Mouse (Mus musculus) C2C12 (cell line): ENCODE measurements around the gene Jpt2. TPM values are rescaled to one million over a fixed set of nuclear protein-coding genes. Genes with fewer than 3 reads are reported as not detected.

Experiments
- H3K27me3 ChIP-seq: one replicate; pipeline ENCODE4 v1.6.1; 2011; ENCODE audit not compliant: control insufficient read depth, insufficient read depth, insufficient read length
- H3K36me3 ChIP-seq: one replicate; pipeline ENCODE4 v1.6.1; 2011; ENCODE audit not compliant: control insufficient read depth, insufficient read depth
- H3K4me3 ChIP-seq: one replicate; pipeline ENCODE4 v1.5.1; 2011; ENCODE audit warnings: mild to moderate bottlenecking, control low read depth; ENCODE audit not compliant: poor library complexity, insufficient read depth, severe bottlenecking
- H3K79me2 ChIP-seq: one replicate; pipeline ENCODE4 v1.6.1; 2011; ENCODE audit not compliant: control insufficient read depth, insufficient read depth
- H3K79me3 ChIP-seq: one replicate; pipeline ENCODE4 v1.6.1; 2011; ENCODE audit warnings: low read depth, control low read depth
- H3ac ChIP-seq: one replicate; pipeline ENCODE3; 2011; ENCODE audit warnings: low read depth; ENCODE audit not compliant: control insufficient read depth, insufficient read length
- CEBPB ChIP-seq: IDR thresholded peaks from one replicate; pipeline ENCODE4 v1.6.1; 2011; ENCODE audit warnings: low read depth, mild to moderate bottlenecking, control low read depth, moderate library complexity
- CTCF ChIP-seq: IDR thresholded peaks from one replicate; pipeline ENCODE4 v1.5.1; 2011; ENCODE audit not compliant: control insufficient read depth, insufficient read depth, insufficient read length
- FOSL1 ChIP-seq: IDR thresholded peaks from one replicate; pipeline ENCODE4 v1.8.0; 2011; ENCODE audit warnings: mild to moderate bottlenecking, low read length; ENCODE audit not compliant: poor library complexity, insufficient read depth, severe bottlenecking
- MAX ChIP-seq: IDR thresholded peaks from one replicate; pipeline ENCODE4 v1.6.1; 2011; ENCODE audit warnings: mild to moderate bottlenecking, control low read depth
- MYOD1 ChIP-seq: IDR thresholded peaks from one replicate; pipeline ENCODE4 v1.6.1; 2011; ENCODE audit warnings: low read depth; ENCODE audit not compliant: control insufficient read depth, insufficient read length
- MYOG ChIP-seq: IDR thresholded peaks from one replicate; pipeline ENCODE4 v1.6.1; 2011; ENCODE audit not compliant: control insufficient read depth, insufficient read length; ENCODE audit errors: extremely low read depth
- USF1 ChIP-seq: IDR thresholded peaks from one replicate; pipeline ENCODE4 v1.6.1; 2011; ENCODE audit warnings: low read depth, mild to moderate bottlenecking, control low read depth, moderate library complexity
- polyA plus RNA-seq: library from polyadenylated mRNA; unstranded; fragments of >200 nt; fragmentation: generic; extraction: Trizol; gene quantifications from one replicate; pipeline ENCODE4 v1.2.1, GENCODE M21; 2012; ENCODE audit warnings: missing spikeins

The Jpt2 gene
- polyA plus RNA-seq, 1 experiment, result 57.4 TPM

DNA sequence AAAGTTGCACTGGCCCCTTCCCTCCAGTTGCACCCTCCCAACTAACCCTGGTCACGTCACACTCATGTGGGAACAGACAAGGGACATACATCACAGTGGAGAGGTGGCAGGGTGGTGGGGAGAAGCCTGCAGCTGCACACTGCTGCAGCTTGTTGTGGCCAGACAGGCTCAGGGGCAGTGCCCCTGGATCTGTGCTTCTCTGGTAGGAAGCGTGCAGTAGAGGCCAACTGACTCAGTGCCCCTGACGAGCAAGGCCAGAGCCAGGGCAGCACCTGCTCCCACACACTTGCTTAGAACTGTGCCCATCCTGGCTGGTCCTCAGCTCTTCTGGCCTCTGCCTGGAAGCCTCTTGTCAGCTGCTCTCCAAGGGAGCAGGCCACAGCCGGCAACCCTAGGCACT is 62.9 kb downstream of the Jpt2 start:
- no peak overlapping the region for H3K4me3 ChIP-seq
- H3ac ChIP-seq, result no peak overlapping the region
- H3K36me3 ChIP-seq, result peaks cover 59% of the 10 kb centered on the region
- no peak for TF ChIP-seq MAX
- no peak for TF ChIP-seq CEBPB
- TF ChIP-seq FOSL1, result no peak
- TF ChIP-seq USF1, result no peak
- TF ChIP-seq MYOD1, result no peak
- no peak for TF ChIP-seq CTCF
- TF ChIP-seq MYOG, result no peak
- H3K79me2 ChIP-seq, result peaks cover 41% of the 10 kb centered on the region
- H3K27me3 ChIP-seq, result no peaks in the 10 kb centered on the region
- peaks cover 12% of the 10 kb centered on the region for H3K79me3 ChIP-seq

GRCm38 (mm10) chr17:24896993-24897269 is 63.6 kb downstream of the Jpt2 start:
- Histone ChIP-seq H3K36me3 (peaks cover 58% of the 10 kb centered on the region), H3K4me3 (peak overlapping the region; percentile 89)

GRCm38 (mm10) chr17:24896241-24896992 is 64.1 kb downstream of the Jpt2 start, which contains the start of gene Nme3:
Nme3 (plus strand) TSS chr17:24896500.
- TF ChIP-seq USF1, result no peak
- TF ChIP-seq MYOD1, result peak; percentile 1
- no peaks in the 10 kb centered on the region for H3K27me3 ChIP-seq
- H3K36me3 ChIP-seq, result peaks cover 55% of the 10 kb centered on the region
- peak within 1 kb of the TSS; percentile 89 for H3K4me3 ChIP-seq
- H3ac ChIP-seq, result peak within 1 kb of the TSS; percentile 94
- H3K79me3 ChIP-seq, result peaks cover 12% of the 10 kb centered on the region
- peaks cover 46% of the 10 kb centered on the region for H3K79me2 ChIP-seq

More at GRCm38 (mm10) chr17:24896993-24897269, 63.6 kb downstream of the Jpt2 start:
- Histone ChIP-seq H3K27me3 (no peaks in the 10 kb centered on the region), H3ac (peak overlapping the region; percentile 60), H3K79me2 (peaks cover 46% of the 10 kb centered on the region), H3K79me3 (peaks cover 12% of the 10 kb centered on the region)
- TF ChIP-seq CTCF (no peak), MYOD1 (no peak), MYOG (no peak), CEBPB (no peak), USF1 (no peak), MAX (no peak), FOSL1 (no peak)

GRCm38 (mm10) chr17:24895571-24896240 is 64.8 kb downstream of the Jpt2 start:
- Histone ChIP-seq H3K79me2 (peaks cover 46% of the 10 kb centered on the region), H3ac (peak overlapping the region; percentile 94), H3K4me3 (peak overlapping the region; percentile 89), H3K27me3 (no peaks in the 10 kb centered on the region), H3K36me3 (peaks cover 51% of the 10 kb centered on the region), H3K79me3 (peaks cover 12% of the 10 kb centered on the region)
- no peak for TF ChIP-seq USF1
- TF ChIP-seq MYOG, result no peak
- TF ChIP-seq CTCF, result no peak
- no peak for TF ChIP-seq CEBPB
- peak; percentile 2 for TF ChIP-seq MYOD1
- no peak for TF ChIP-seq MAX

DNA sequence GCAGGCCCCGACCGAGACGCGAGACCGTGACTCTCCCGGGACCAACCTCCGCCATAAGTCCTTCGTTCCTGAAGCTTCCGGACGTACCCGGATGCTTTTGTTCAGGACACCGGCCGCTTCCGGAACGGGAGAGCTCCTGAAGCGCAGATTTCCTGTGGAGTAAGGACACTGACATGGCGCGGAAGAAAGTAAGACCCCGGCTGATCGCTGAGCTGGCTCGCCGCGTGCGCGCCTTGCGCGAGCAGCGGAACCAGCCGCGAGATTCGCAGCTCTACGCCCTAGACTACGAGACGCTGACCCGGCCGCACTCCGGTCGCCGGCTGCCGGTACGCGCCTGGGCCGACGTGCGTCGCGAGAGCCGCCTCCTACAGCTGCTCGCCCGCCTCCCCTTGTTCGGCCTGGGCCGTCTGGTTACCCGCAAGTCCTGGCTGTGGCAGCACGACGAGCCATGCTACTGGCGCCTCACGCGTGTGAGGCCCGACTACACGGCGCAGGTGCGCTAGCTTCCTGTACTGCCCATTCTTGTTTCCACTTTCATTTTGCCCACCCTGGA is 65.4 kb downstream of the Jpt2 start, which contains the start of the genes Eme2 and Mrps34:
TSS of gene Eme2 (minus strand) at position 93 of the 553 bp plus-strand sequence.
TSS of gene Mrps34 (plus strand) at position 122 of the 553 bp plus-strand sequence.
- Histone ChIP-seq H3K36me3 (peaks cover 51% of the 10 kb centered on the region), H3K4me3 (peak within 1 kb of the TSS; percentile 89)
- TF ChIP-seq CTCF (no peak), MAX (peak; percentile 38), FOSL1 (no peak), USF1 (no peak), MYOD1 (no peak), MYOG (no peak)

More for the DNA sequence above, 65.4 kb downstream of the Jpt2 start, which contains the start of the genes Eme2 and Mrps34:
- Histone ChIP-seq H3K27me3 (no peaks in the 10 kb centered on the region), H3K79me3 (peaks cover 12% of the 10 kb centered on the region), H3K79me2 (peaks cover 46% of the 10 kb centered on the region), H3ac (peak within 1 kb of the TSS; percentile 94)
